Mouse (Mus musculus) left cerebral cortex, adult 6 months (tissue): ENCODE results near the gene Olfr711. TPM values are rescaled to one million over a fixed set of nuclear protein-coding genes. Genes with fewer than 3 reads are reported as not detected.

Experiments
- long read RNA-seq, 2 experiments: library from polyadenylated mRNA; unstranded; transcript quantifications; one replicate each; pipeline ENCODE4 v2.0.0; 2019 to 2020
- polyA plus RNA-seq: library from polyadenylated mRNA; unstranded; fragments of <200 nt; fragmentation: Nextera tagmentation; gene quantifications from 2 replicates; pipeline ENCODE4 v1.2.3, GENCODE M21; 2021

Olfr711 gene
- not detected in 2 replicates for polyA plus RNA-seq
- long read RNA-seq, experiment 1 = 0 reads
- long read RNA-seq, experiment 2 = 0 reads

GRCm38 (mm10) chr7:106975353-106975752, at the start of gene Olfr711:
TSS of gene Olfr711 (minus strand) at chr7:106975453.

GRCm38 (mm10) chr7:107005972-107006371, 30.7 kb upstream of the Olfr711 start, which contains the start of gene Olfr2:
TSS of gene Olfr2 (minus strand) at chr7:107006072.

DNA sequence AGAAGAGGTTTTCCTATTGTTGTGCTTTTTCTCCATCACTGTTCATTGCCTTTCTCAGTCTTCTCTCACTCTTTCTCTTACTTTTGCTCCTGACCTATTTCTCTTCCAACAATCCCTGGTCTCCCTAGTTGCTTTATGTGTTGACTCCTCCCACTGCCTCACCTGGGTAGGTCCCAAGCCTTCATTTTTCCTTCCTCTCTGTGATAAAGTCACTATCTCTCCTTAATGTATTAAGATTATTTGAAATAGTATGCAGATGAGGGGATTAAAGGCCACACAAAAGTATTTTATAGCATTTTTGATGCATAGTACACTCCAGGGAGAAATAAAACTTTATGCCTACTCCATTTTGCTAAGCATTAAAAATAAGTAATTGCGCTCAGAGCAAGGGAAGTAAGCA, 11.4 kb downstream of the Olfr711 start, which contains the start of gene Olfr6:
TSS of gene Olfr6 (minus strand) at position 101 of the 400 bp plus-strand sequence.

GRCm38 (mm10) chr7:106948212-106948611, 27.0 kb downstream of the Olfr711 start, which contains the start of gene Olfr710:
TSS of gene Olfr710 (minus strand) at chr7:106948312.

DNA sequence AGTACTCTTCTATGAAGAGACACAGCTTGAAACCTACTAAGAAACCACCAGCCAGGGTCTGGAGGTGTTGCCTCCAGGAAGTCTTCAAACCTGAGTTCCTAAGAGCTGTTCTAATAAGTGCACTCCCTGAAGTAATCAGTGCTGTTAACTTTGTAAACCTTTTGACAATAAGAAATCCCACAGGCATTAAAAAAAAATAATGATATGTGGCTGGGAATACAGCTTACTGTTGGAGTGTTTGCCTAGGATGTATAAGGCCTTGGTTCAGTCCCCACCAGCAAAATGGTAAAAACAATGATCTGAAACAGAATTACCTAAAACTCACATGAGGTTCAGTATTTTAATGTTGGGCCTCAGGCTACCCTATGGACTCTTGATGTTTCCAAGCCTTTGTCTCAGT, 43.1 kb downstream of the Olfr711 start, which contains the start of gene Olfr709-ps1:
TSS of gene Olfr709-ps1 (minus strand) at position 101 of the 400 bp plus-strand sequence.

Other genes with a start within 250 kb of the Olfr711 start
- gene Olfr697, start 233.0 kb downstream of the Olfr711 start, polyA plus RNA-seq = not detected in 2 replicates
- not detected in 2 replicates for gene Olfr698, start 220.1 kb downstream of the Olfr711 start, polyA plus RNA-seq
- not detected in 2 replicates for gene Olfr699, start 182.3 kb downstream of the Olfr711 start, polyA plus RNA-seq
- not detected in 2 replicates for gene Olfr700, start 166.6 kb downstream of the Olfr711 start, polyA plus RNA-seq
- not detected in 2 replicates for gene Olfr701, start 161.3 kb downstream of the Olfr711 start, polyA plus RNA-seq
- not detected in 2 replicates for gene Olfr702, start 141.6 kb downstream of the Olfr711 start, polyA plus RNA-seq
- gene Olfr703, start 132.1 kb downstream of the Olfr711 start, polyA plus RNA-seq = not detected in 2 replicates
- gene Olfr704, start 112.3 kb downstream of the Olfr711 start, polyA plus RNA-seq = not detected in 2 replicates
- not detected in 2 replicates for gene Olfr705, start 98.6 kb downstream of the Olfr711 start, polyA plus RNA-seq
- gene Olfr706, start 87.3 kb downstream of the Olfr711 start, polyA plus RNA-seq = not detected in 2 replicates
- not detected in 2 replicates for gene Olfr707, start 74.2 kb downstream of the Olfr711 start, polyA plus RNA-seq
- not detected in 2 replicates for gene Olfr1532-ps1, start 67.5 kb downstream of the Olfr711 start, polyA plus RNA-seq
- gene Olfr709-ps1, start 43.2 kb downstream of the Olfr711 start, polyA plus RNA-seq = not detected in 2 replicates
- not detected in 2 replicates for gene Olfr710, start 27.1 kb downstream of the Olfr711 start, polyA plus RNA-seq
- gene Olfr6, start 11.5 kb downstream of the Olfr711 start, polyA plus RNA-seq = not detected in 2 replicates
- gene Olfr2, start 30.6 kb upstream of the Olfr711 start, polyA plus RNA-seq = not detected in 2 replicates
- not detected in 2 replicates for gene Olfr713, start 55.7 kb upstream of the Olfr711 start, polyA plus RNA-seq
- not detected in 2 replicates for gene Olfr714, start 95.5 kb upstream of the Olfr711 start, polyA plus RNA-seq
- not detected in 2 replicates for gene Olfr17, start 117.8 kb upstream of the Olfr711 start, polyA plus RNA-seq
- gene Olfr715b, start 134.9 kb upstream of the Olfr711 start, polyA plus RNA-seq = not detected in 2 replicates
- gene Olfr715, start 155.6 kb upstream of the Olfr711 start, polyA plus RNA-seq = not detected in 2 replicates
- gene Olfr716, start 162.9 kb upstream of the Olfr711 start, polyA plus RNA-seq = not detected in 2 replicates
- not detected in 2 replicates for gene Nlrp14, start 191.5 kb upstream of the Olfr711 start, polyA plus RNA-seq
- gene Rbmxl2, start 234.0 kb upstream of the Olfr711 start, polyA plus RNA-seq = not detected in 2 replicates